Mouse (Mus musculus) intestine, postnatal 0 days (tissue): ENCODE results near the gene Gm20518. TPM values are rescaled to one million over a fixed set of nuclear protein-coding genes. Genes with fewer than 3 reads are reported as not detected.

Experiments used
- ATAC-seq: fragments of 200-750 bp; cut with Nextera tagmentation; 2 replicates; pipeline ENCODE4 v1.8.0; 2017; ENCODE audit warnings: mild to moderate bottlenecking, moderate TSS enrichment, moderate library complexity
- H3K27ac ChIP-seq: fragments of 300-500 bp; sonication (generic); 2 replicates; pipeline ENCODE4 v1.5.1; 2014; ENCODE audit warnings: mild to moderate bottlenecking, low read depth, low read length, moderate library complexity
- H3K27me3 ChIP-seq: fragments of 300-500 bp; sonication (generic); replicated peaks from 2 replicates; pipeline ENCODE4 v1.6.1; 2014; ENCODE audit warnings: low read length, mixed read lengths; ENCODE audit not compliant: control insufficient read depth, insufficient read depth
- H3K36me3 ChIP-seq: fragments of 300-500 bp; sonication (generic); 2 replicates; pipeline ENCODE4 v1.6.1; 2014; ENCODE audit warnings: mild to moderate bottlenecking, moderate library complexity; ENCODE audit not compliant: control insufficient read depth, insufficient read depth
- H3K4me1 ChIP-seq: fragments of 300-500 bp; sonication (generic); replicated peaks from 2 replicates; pipeline ENCODE4 v1.6.1; 2014; ENCODE audit warnings: antibody characterized with exemption, low read length, mixed read lengths; ENCODE audit not compliant: control insufficient read depth, insufficient read depth
- H3K4me2 ChIP-seq: fragments of 300-500 bp; sonication (generic); replicated peaks from 2 replicates; pipeline ENCODE4 v1.6.1; 2014; ENCODE audit warnings: low read depth, mild to moderate bottlenecking, moderate library complexity
- H3K4me3 ChIP-seq: fragments of 300-500 bp; sonication (generic); 2 replicates; pipeline ENCODE4 v1.5.1; 2014; ENCODE audit warnings: low read depth, low read length
- H3K9ac ChIP-seq: fragments of 300-500 bp; sonication (generic); 2 replicates; pipeline ENCODE4 v1.6.1; 2014; ENCODE audit warnings: mild to moderate bottlenecking, low read depth, low read length
- H3K9me3 ChIP-seq: fragments of 300-500 bp; sonication (generic); 2 replicates; pipeline ENCODE4 v1.6.1; 2016; ENCODE audit warnings: mixed run types; ENCODE audit not compliant: control insufficient read depth
- CTCF ChIP-seq: sonication (generic); IDR thresholded peaks from 2 replicates; pipeline ENCODE4 v1.5.1; 2016; ENCODE audit warnings: low read depth, mild to moderate bottlenecking, control low read depth, antibody characterized with exemption, moderate library complexity
- WGBS: fragments of 180-500 bp; shearing (Covaris S2); extraction: QIAGEN DNeasy Blood & Tissue Kit; methylation state at CpG from one replicate; pipeline ENCODE4 v1.1.7; 2014; 5-methylcytosine and 5-hydroxymethylcytosine counted together
- polyA plus RNA-seq: library from polyadenylated mRNA; unstranded; fragments of >200 nt; fragmentation: Nextera tagmentation; extraction: Ambion mirVana; gene quantifications from 2 replicates; pipeline ENCODE4 v1.2.1, GENCODE M21; 2015

The Gm20518 gene
- polyA plus RNA-seq, 1 experiment from 2014 or later = not detected

DNA sequence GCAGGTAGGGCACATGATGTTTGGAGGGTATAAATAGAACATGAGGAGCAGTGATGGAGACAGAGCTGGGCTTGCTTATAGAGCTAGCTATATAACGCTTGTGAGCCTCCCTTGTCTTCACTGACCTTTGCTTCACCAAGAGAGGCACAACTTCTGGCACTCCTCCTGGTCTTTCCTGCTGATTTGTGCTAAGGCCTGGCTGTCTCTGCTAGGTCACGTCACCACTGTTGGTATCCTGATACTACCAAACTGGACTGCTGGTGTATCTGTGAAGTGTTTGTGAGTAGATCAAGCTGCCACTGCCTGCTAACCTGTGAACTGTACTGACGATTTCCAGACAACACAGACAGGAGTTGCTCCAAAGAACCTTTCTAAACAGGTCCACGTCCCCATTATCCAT is 16.3 kb downstream of the Gm20518 start:
- 53% methylated on average over 4 of the region's 4 CpGs for WGBS
- no peak for ATAC-seq
- H3K27me3 ChIP-seq = no peaks in the 10 kb centered on the region

DNA sequence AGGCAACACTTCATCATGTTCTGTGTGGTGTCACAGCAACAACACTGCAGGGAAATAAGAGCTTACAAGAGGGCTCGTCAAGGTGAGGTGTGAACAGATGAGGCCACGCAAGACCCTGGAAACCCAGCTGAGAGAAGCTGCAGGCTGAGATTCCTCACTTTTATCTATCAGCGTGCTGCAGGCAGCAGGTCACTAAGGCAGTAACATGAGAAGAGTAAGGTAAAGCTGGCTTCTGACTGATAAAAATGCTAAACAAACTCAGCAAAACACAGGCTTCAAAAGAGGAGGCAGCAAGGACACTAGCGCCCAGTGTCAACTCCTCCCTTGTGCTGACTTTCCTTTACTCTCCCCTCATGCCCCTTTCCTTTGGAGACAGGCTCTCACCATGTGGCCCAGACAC is 18.5 kb downstream of the Gm20518 start:
- H3K9me3 ChIP-seq = no peaks in the 10 kb centered on the region
- WGBS = 51% methylated on average over 4 of the region's 4 CpGs
- H3K4me2 ChIP-seq = no peak overlapping the region
- no peak overlapping the region for H3K9ac ChIP-seq
- no peak overlapping the region for H3K4me3 ChIP-seq
- no peak overlapping the region for H3K27ac ChIP-seq
- no peak for ATAC-seq
- no peaks in the 10 kb centered on the region for H3K27me3 ChIP-seq
- H3K36me3 ChIP-seq = peaks cover 19% of the 10 kb centered on the region
- no peak for TF ChIP-seq CTCF
- H3K4me1 ChIP-seq = peaks cover 4% of the 10 kb centered on the region; the same call in 1 of the 2 replicates

More for the DNA sequence above, 16.3 kb downstream of the Gm20518 start:
- no peak overlapping the region for H3K9ac ChIP-seq
- no peak overlapping the region for H3K4me3 ChIP-seq
- H3K27ac ChIP-seq = no peak overlapping the region
- peaks cover 10% of the 10 kb centered on the region for H3K36me3 ChIP-seq
- peaks cover 4% of the 10 kb centered on the region; the same call in 1 of the 2 replicates for H3K4me1 ChIP-seq
- TF ChIP-seq CTCF = no peak
- H3K9me3 ChIP-seq = no peaks in the 10 kb centered on the region
- H3K4me2 ChIP-seq = no peak overlapping the region

DNA sequence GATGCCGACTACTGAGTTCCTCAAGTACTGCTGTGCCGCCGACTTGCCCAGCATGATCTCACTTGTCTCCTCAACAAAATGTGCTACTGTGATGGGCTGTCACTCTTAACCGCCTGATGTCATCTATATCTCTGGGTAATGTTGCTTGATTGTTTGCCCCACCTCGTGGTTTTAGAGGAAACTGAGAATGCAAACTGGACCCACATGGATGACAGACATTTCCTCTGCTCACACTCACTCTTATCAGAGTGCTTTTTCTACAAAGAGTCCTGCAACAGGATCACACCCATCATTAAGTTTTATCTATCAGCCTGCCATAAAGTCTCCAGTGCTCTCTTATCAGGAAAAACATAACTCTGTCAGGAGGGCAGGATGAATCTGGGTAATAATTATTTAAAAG is 20.2 kb downstream of the Gm20518 start:
- ATAC-seq = peak; percentile 72
- H3K27me3 ChIP-seq = no peaks in the 10 kb centered on the region
- peaks cover 6% of the 10 kb centered on the region; the same call in 1 of the 2 replicates for H3K4me1 ChIP-seq
- TF ChIP-seq CTCF = peak; percentile 47
- WGBS = 39% methylated on average over 5 of the region's 5 CpGs
- H3K9me3 ChIP-seq = no peaks in the 10 kb centered on the region
- H3K9ac ChIP-seq = no peak overlapping the region
- H3K36me3 ChIP-seq = peaks cover 19% of the 10 kb centered on the region
- no peak overlapping the region for H3K27ac ChIP-seq
- no peak overlapping the region for H3K4me3 ChIP-seq
- no peak overlapping the region for H3K4me2 ChIP-seq

DNA sequence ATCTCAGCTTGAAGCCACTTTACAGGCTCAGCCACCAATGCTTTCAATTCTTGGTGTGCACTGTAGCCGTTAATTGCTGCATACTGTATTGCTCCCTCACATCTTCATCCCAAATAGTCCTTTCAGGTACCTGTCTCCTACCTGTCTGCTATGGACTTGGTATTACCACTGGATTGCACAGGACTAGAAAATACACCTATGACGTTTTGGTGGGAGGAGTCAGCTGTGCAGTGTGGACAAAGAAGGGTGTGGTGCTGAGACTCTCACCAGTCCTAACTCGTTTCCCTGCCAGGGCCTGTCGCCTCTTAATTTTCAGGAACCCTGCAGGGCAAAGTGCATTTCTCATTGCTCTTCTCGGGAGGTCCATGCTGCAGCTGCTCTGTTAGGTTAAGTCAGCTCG is 25.7 kb downstream of the Gm20518 start:
- H3K36me3 ChIP-seq = peaks cover 11% of the 10 kb centered on the region; the same call in 1 of the 2 replicates
- H3K4me1 ChIP-seq = 0 out of 2 replicates have a peak, but pooled peaks cover 2% of the 10 kb centered on the region
- H3K27ac ChIP-seq = no peak overlapping the region
- H3K4me2 ChIP-seq = no peak overlapping the region
- no peaks in the 10 kb centered on the region for H3K9me3 ChIP-seq
- H3K27me3 ChIP-seq = no peaks in the 10 kb centered on the region
- H3K4me3 ChIP-seq = no peak overlapping the region
- no peak overlapping the region for H3K9ac ChIP-seq
- no peak for TF ChIP-seq CTCF
- peak; percentile 92 for ATAC-seq
- 37% methylated on average over 6 of the region's 6 CpGs for WGBS

DNA sequence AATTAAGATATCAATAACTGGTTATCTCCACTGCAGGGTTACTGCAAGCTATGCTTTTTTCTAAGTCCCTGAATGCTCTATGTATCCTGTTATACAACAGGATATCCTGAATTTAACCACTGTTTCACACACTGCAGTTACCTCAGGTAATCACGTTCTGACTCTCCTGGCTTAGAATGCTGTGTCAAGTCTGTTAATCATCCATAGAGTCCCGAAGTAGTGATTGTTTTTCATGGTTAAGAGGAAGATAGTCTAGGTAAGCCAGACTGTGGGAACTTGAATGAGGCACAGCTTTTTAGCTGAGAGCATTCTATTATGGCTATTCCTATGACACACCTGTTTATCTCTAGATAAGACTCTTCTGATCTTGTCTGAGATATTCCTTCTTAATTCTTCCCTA is 26.2 kb downstream of the Gm20518 start:
- no peak overlapping the region for H3K4me3 ChIP-seq
- H3K4me1 ChIP-seq = 0 out of 2 replicates have a peak, but pooled peaks cover 2% of the 10 kb centered on the region
- H3K36me3 ChIP-seq = peaks cover 10% of the 10 kb centered on the region; the same call in 1 of the 2 replicates
- H3K9me3 ChIP-seq = no peaks in the 10 kb centered on the region
- no peak overlapping the region for H3K4me2 ChIP-seq
- ATAC-seq = peak; percentile 56
- H3K27me3 ChIP-seq = no peaks in the 10 kb centered on the region
- H3K27ac ChIP-seq = no peak overlapping the region
- TF ChIP-seq CTCF = no peak
- 37% methylated on average over 2 of the region's 2 CpGs for WGBS
- H3K9ac ChIP-seq = no peak overlapping the region

DNA sequence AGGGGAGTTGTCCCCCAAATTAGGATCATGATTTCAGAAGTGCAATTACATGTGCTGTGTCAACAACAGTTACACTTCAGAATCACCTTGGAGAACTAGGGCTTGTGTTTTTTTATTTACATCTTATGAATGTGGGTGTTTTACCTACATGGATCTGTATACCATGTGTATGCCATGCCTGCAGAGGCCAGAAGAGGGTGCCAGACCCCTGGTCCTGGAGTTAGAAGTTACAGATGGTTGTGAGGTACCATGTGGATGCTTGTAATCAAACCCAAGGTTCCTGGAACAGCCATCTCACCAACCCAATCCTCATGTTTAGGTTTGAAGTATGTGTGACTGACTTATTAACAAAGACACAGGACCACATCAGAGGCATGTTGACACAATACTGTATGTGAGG is 32.9 kb downstream of the Gm20518 start:
- H3K4me3 ChIP-seq = no peak overlapping the region
- H3K36me3 ChIP-seq = peaks cover 59% of the 10 kb centered on the region
- no peak overlapping the region for H3K27ac ChIP-seq
- no peak for ATAC-seq
- H3K4me2 ChIP-seq = no peak overlapping the region
- H3K27me3 ChIP-seq = no peaks in the 10 kb centered on the region
- H3K9me3 ChIP-seq = no peaks in the 10 kb centered on the region
- TF ChIP-seq CTCF = peak; percentile 87
- H3K9ac ChIP-seq = no peak overlapping the region
- no peaks in the 10 kb centered on the region for H3K4me1 ChIP-seq

DNA sequence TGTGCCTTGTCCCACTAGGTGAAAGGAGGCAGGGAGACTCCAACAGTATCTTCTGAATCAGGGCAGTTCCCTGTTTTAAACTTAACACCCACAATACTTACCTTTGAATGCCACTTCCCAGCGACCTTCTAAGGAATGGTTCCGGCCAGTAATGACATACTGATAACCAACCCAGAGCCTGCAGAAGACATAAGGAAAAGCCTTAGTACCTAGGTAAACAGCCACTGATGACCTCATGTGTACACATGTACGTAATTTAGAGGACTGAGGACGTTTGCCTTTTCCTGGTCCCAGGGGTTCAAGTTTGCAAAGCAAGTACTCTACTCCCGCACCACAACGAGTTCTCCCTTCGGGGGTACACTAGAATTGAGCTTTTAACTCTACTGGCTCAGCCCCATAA is 34.3 kb downstream of the Gm20518 start:
- Histone ChIP-seq H3K27ac (peak overlapping the region; percentile 41; the same call in 1 of the 2 replicates), H3K4me3 (no peak overlapping the region), H3K9me3 (no peaks in the 10 kb centered on the region), H3K36me3 (peaks cover 70% of the 10 kb centered on the region), H3K9ac (no peak overlapping the region), H3K27me3 (no peaks in the 10 kb centered on the region), H3K4me2 (no peak overlapping the region), H3K4me1 (no peaks in the 10 kb centered on the region)
- no peak for ATAC-seq
- TF ChIP-seq CTCF = no peak
- WGBS = 74% methylated on average over 7 of the region's 7 CpGs
